Mouse (Mus musculus): ENCODE results near the gene Rab25. TPM values are rescaled to one million over a fixed set of nuclear protein-coding genes. Genes with fewer than 3 reads are reported as not detected.

Gene Rab25
- polyA plus RNA-seq, 1 experiment from 2014 or later, result 3.7 TPM

DNA sequence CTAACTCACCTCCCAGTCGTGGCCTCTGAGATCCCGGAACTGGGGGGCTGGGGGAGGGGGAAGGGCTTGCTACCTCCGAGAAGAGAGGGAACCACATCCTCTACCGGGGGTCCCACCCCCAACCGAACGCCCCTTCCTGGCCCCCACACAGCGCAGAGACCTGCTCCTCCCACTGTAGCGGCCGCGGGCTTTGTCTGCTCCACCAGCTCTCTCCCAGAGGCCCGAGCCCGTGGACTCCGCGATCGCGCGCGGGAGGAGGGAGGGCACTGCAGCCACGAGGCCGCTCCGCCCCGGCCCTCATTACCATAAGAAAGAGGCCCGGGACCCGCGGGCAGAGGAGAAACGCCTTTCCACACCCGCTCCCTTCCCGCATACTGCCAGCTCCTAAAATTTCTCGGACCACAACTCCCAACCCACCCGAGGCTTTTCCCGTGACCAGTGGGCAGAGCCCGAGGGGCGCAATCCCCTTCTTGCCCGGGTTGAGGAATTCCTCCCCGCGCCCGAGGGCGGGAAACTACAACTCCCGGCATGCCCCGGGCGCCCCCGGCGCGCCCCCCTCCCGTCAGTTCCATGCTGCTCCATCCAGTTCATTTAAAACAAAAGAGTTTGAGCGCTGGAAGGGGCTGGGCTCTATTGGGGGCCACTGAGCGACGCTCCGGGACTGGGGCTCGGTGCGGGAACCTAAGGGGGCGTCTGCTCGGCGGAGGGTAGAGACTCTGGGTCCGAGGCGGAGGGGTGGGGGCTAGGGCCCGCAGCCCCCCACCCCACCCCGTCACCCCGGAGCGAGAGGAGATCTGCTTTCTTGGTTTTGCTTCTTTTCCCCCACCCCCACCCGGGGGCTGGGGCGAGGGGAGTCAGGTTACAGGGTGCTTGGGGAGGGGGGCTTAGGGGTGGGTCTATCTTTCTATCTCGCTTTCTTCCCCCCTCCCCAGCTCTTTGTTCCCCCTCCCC is 16.5 kb downstream of the Rab25 start:
- Histone ChIP-seq H3K4me1 (ENCODE audit: control insufficient read depth, insufficient read depth, low read length) (peaks cover 29% of the 10 kb centered on the region), H3K27me3 (ENCODE audit: control insufficient read depth, insufficient read depth, low read length) (no peaks in the 10 kb centered on the region), H3K4me2 (ENCODE audit: low read depth, low read length) (peak overlapping the region; percentile 75), H3K4me3 (ENCODE audit: low read depth, low read length) (peak overlapping the region; percentile 88), H3K9ac (replicated peaks; ENCODE audit: low read length) (peak overlapping the region; percentile 100), H3K36me3 (replicated peaks; ENCODE audit: control insufficient read depth, insufficient read depth, low read depth, low read length) (peaks cover 3% of the 10 kb centered on the region), H3K27ac (replicated peaks; ENCODE audit: low read depth, low read length) (peak overlapping the region; percentile 97), H3K9me3 (replicated peaks; ENCODE audit: control insufficient read depth, low read length) (no peaks in the 10 kb centered on the region)
- WGBS, result 0% methylated on average over 53 of the region's 63 CpGs
- DNase-seq (ENCODE audit: low spot score) (peak; percentile 93), ATAC-seq (replicated peaks; ENCODE audit: insufficient number of reproducible peaks, low FRiP score, low TSS enrichment, low read depth) (peak; percentile 82)

DNA sequence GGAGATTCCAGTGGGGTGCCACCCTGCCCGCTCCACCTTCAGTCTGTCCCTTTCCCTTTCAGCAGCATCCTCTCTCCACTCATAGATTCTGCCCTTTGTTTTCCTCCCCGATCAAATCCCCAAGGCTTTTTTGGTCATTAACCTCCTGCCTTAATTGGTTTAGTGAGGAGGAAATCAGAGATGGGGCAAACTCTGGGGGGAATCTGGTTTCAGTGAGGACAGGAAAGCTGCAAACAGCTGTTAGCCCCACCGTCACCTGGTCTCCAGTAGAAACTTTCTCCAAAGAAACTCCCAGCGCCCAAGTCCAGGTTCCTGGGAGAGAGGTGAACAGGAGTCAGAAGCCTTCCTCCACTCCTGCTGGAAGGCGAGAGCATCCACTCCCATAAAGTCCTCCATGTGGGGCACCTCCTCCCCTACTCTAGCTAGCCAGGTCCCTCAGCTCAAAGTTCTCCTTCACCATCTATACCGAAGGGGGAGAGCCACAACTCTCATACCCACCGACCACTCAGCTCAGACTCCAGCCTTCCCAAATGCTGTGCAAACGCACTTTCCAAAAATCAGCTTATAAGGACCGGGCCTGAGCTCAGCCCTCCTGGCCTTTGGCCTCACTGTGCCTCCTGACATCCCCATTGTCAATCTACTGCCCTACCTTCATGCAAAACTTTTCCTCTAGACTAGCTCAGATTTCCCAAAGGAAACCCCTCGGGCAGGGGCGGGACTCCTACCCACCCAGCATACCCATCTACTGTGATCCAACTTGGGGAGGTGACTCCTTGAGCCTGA is 17.8 kb downstream of the Rab25 start:
- peak overlapping the region; percentile 97 for H3K27ac ChIP-seq (replicated peaks; ENCODE audit: low read depth, low read length)
- WGBS, result 3% methylated on average over 11 of the region's 11 CpGs
- H3K4me2 ChIP-seq (ENCODE audit: low read depth, low read length), result peak overlapping the region; percentile 75
- DNase-seq (ENCODE audit: low spot score), result peak; percentile 47
- ATAC-seq (replicated peaks; ENCODE audit: insufficient number of reproducible peaks, low FRiP score, low TSS enrichment, low read depth), result no peak
- peaks cover 17% of the 10 kb centered on the region for H3K4me1 ChIP-seq (ENCODE audit: control insufficient read depth, insufficient read depth, low read length)
- H3K27me3 ChIP-seq (ENCODE audit: control insufficient read depth, insufficient read depth, low read length), result no peaks in the 10 kb centered on the region
- peak overlapping the region; percentile 18 for H3K9ac ChIP-seq (replicated peaks; ENCODE audit: low read length)
- no peaks in the 10 kb centered on the region; the same call in 1 of the 2 replicates for H3K36me3 ChIP-seq (replicated peaks; ENCODE audit: control insufficient read depth, insufficient read depth, low read depth, low read length)
- peak overlapping the region; percentile 88 for H3K4me3 ChIP-seq (ENCODE audit: low read depth, low read length)
- no peaks in the 10 kb centered on the region for H3K9me3 ChIP-seq (replicated peaks; ENCODE audit: control insufficient read depth, low read length)

DNA sequence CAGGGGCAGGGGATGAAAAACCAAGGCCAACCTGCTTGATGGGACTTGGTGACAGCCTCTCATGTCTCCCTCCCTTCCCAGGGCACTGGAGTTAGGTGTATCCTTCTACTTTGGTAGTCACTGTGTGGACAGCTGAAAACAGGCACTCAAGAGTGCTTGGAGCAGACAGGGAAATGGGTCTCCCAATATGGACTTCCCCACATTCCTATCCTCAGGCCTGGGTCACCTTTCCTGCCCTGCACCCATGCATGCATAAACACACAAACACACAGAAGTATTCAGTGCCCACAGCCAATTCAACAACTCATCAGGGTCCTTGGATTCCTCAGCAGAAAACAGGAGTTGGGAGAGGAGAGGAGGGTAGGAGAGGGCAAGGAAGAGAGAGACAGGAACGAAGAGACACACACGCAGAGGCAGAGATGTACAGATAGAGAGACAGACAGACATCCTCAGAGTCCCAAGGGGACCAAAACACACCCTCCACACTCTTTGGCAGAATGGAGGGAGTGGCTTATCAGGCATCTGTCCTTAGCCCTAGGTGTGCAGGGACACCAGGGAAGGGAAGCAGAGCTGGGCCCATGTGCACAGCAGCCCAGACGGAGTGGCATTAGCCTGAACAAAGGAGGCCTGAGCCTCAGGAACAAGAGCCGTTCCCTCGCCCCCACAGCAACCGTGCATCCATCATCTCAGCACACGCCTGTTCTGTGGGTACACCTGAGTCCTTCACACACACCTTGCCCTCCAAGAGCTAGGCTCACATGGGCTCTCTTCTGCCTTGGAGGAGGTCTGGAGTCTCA is 18.7 kb downstream of the Rab25 start:
- Histone ChIP-seq H3K36me3 (replicated peaks; ENCODE audit: control insufficient read depth, insufficient read depth, low read depth, low read length) (peaks cover 3% of the 10 kb centered on the region), H3K4me1 (ENCODE audit: control insufficient read depth, insufficient read depth, low read length) (peaks cover 11% of the 10 kb centered on the region), H3K27ac (replicated peaks; ENCODE audit: low read depth, low read length) (peak overlapping the region; percentile 97; the same call in 1 of the 2 replicates), H3K27me3 (ENCODE audit: control insufficient read depth, insufficient read depth, low read length) (no peaks in the 10 kb centered on the region), H3K9ac (replicated peaks; ENCODE audit: low read length) (peak overlapping the region; percentile 18), H3K9me3 (replicated peaks; ENCODE audit: control insufficient read depth, low read length) (no peaks in the 10 kb centered on the region), H3K4me3 (ENCODE audit: low read depth, low read length) (peak overlapping the region; percentile 88), H3K4me2 (ENCODE audit: low read depth, low read length) (peak overlapping the region; percentile 75)
- DNase-seq (ENCODE audit: low spot score), result no peak
- WGBS, result 20% methylated on average over 7 of the region's 7 CpGs
- no peak for ATAC-seq (replicated peaks; ENCODE audit: insufficient number of reproducible peaks, low FRiP score, low TSS enrichment, low read depth)

DNA sequence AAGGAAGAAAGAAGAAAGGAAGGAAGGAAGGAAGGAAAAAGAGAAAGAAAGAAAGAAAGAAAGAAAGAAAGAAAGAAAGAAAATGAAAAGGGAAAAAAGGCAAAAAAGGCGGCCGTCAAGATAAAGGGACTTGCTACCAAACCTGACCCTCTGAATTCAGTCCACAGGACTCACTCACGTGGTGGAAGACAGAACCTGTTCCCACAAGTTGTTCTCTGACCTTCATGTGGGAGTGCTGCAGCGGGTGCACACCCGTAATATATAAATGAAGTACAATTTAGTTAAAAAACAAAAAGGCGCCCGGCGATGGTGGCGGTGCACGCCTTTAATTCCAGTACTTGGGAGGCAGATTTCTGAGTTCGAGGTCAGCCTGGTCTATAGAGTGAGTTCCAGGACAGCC is 19.5 kb downstream of the Rab25 start:
- DNase-seq (ENCODE audit: low spot score), result no peak
- Histone ChIP-seq H3K27me3 (ENCODE audit: control insufficient read depth, insufficient read depth, low read length) (no peaks in the 10 kb centered on the region), H3K9ac (replicated peaks; ENCODE audit: low read length) (no peak overlapping the region), H3K27ac (replicated peaks; ENCODE audit: low read depth, low read length) (no peak overlapping the region), H3K4me2 (ENCODE audit: low read depth, low read length) (no peak overlapping the region), H3K36me3 (replicated peaks; ENCODE audit: control insufficient read depth, insufficient read depth, low read depth, low read length) (peaks cover 3% of the 10 kb centered on the region), H3K4me3 (ENCODE audit: low read depth, low read length) (no peak overlapping the region), H3K9me3 (replicated peaks; ENCODE audit: control insufficient read depth, low read length) (no peaks in the 10 kb centered on the region), H3K4me1 (ENCODE audit: control insufficient read depth, insufficient read depth, low read length) (peaks cover 11% of the 10 kb centered on the region)
- ATAC-seq (replicated peaks; ENCODE audit: insufficient number of reproducible peaks, low FRiP score, low TSS enrichment, low read depth), result no peak
- 83% methylated on average over 11 of the region's 11 CpGs for WGBS

DNA sequence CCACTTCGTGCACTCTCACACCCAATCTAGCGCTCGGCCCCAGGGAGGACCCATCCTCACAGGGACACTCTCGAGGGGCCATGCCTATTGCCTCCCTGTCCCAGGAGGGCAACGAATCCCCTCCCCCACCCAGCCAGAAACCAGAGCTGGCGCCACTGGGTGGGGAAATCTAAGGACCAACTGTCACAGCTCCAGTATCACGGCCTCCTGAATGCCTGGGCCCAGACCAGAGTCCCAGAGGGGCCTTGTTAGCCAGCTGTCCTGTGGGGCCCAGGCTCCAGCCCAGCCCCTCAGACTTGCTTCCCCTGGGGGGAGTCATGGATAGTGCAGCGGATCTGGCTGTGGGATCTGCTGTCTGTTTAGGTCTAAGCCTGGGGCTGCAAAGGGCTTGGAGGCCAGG is 20.5 kb downstream of the Rab25 start:
- Histone ChIP-seq H3K4me3 (ENCODE audit: low read depth, low read length) (no peak overlapping the region), H3K27me3 (ENCODE audit: control insufficient read depth, insufficient read depth, low read length) (no peaks in the 10 kb centered on the region), H3K4me2 (ENCODE audit: low read depth, low read length) (peak overlapping the region; percentile 29), H3K4me1 (ENCODE audit: control insufficient read depth, insufficient read depth, low read length) (peaks cover 11% of the 10 kb centered on the region), H3K9ac (replicated peaks; ENCODE audit: low read length) (peak overlapping the region; percentile 46), H3K27ac (replicated peaks; ENCODE audit: low read depth, low read length) (peak overlapping the region; percentile 25; the same call in 1 of the 2 replicates), H3K9me3 (replicated peaks; ENCODE audit: control insufficient read depth, low read length) (no peaks in the 10 kb centered on the region), H3K36me3 (replicated peaks; ENCODE audit: control insufficient read depth, insufficient read depth, low read depth, low read length) (peaks cover 3% of the 10 kb centered on the region)
- ATAC-seq (replicated peaks; ENCODE audit: insufficient number of reproducible peaks, low FRiP score, low TSS enrichment, low read depth), result no peak
- whole genome bisulfite sequencing, result 25% methylated on average over 8 of the region's 8 CpGs
- no peak for DNase-seq (ENCODE audit: low spot score)

- no peak overlapping the region for H3K27ac ChIP-seq (replicated peaks; ENCODE audit: low read depth, low read length)
- no peak overlapping the region for H3K9ac ChIP-seq (replicated peaks; ENCODE audit: low read length)
- ATAC-seq (replicated peaks; ENCODE audit: insufficient number of reproducible peaks, low FRiP score, low TSS enrichment, low read depth), result peak; percentile 54
- DNase-seq (ENCODE audit: low spot score), result peak; percentile 95
- WGBS, result 31% methylated on average over 17 of the region's 17 CpGs
- peaks cover 3% of the 10 kb centered on the region for H3K36me3 ChIP-seq (replicated peaks; ENCODE audit: control insufficient read depth, insufficient read depth, low read depth, low read length)
- H3K9me3 ChIP-seq (replicated peaks; ENCODE audit: control insufficient read depth, low read length), result no peaks in the 10 kb centered on the region
- H3K4me1 ChIP-seq (ENCODE audit: control insufficient read depth, insufficient read depth, low read length), result peaks cover 11% of the 10 kb centered on the region
- no peaks in the 10 kb centered on the region for H3K27me3 ChIP-seq (ENCODE audit: control insufficient read depth, insufficient read depth, low read length)
- H3K4me2 ChIP-seq (ENCODE audit: low read depth, low read length), result no peak overlapping the region
- H3K4me3 ChIP-seq (ENCODE audit: low read depth, low read length), result no peak overlapping the region
Observed at GRCm38 (mm10) chr3:88526157-88527131, 21.7 kb downstream of the Rab25 start.

GRCm38 (mm10) chr3:88525021-88525420 is 23.1 kb downstream of the Rab25 start:
- H3K4me2 ChIP-seq (ENCODE audit: low read depth, low read length), result no peak overlapping the region
- DNase-seq (ENCODE audit: low spot score) (no peak), ATAC-seq (replicated peaks; ENCODE audit: insufficient number of reproducible peaks, low FRiP score, low TSS enrichment, low read depth) (no peak)
- WGBS, result 78% methylated on average over 5 of the region's 5 CpGs
- H3K9me3 ChIP-seq (replicated peaks; ENCODE audit: control insufficient read depth, low read length), result no peaks in the 10 kb centered on the region
- peaks cover 11% of the 10 kb centered on the region for H3K4me1 ChIP-seq (ENCODE audit: control insufficient read depth, insufficient read depth, low read length)
- no peaks in the 10 kb centered on the region for H3K27me3 ChIP-seq (ENCODE audit: control insufficient read depth, insufficient read depth, low read length)
- H3K4me3 ChIP-seq (ENCODE audit: low read depth, low read length), result no peak overlapping the region
- H3K27ac ChIP-seq (replicated peaks; ENCODE audit: low read depth, low read length), result no peak overlapping the region
- H3K9ac ChIP-seq (replicated peaks; ENCODE audit: low read length), result no peak overlapping the region
- H3K36me3 ChIP-seq (replicated peaks; ENCODE audit: control insufficient read depth, insufficient read depth, low read depth, low read length), result peaks cover 3% of the 10 kb centered on the region

Measured in embryonic facial prominence, embryonic 11.5 days (tissue).